Mouse (Mus musculus): Measurements from ENCODE around the gene Cers6. TPM values are rescaled to one million over a fixed set of nuclear protein-coding genes. Genes with fewer than 3 reads are reported as not detected.

Gene Cers6
- total and polyA plus RNA-seq, 2 experiments = 3.9 to 16.0 TPM

DNA sequence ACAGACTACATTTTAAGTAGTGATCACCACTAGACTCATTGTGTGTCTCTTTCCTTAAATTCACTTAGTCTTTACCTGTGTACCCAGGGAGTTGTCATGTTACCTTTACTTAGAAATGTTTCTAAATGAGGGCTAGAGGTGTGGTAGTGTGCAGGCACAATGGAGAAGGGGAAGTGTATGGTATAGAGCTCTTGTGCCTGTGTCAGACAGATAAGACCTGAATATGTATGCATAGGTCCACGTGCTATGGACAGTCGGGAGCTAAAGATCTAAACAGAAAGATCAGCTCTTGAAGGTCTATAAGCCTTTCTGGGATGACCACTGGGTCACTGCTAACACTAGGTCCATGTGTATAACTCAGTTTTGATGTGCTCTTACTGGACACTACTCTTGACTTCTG lies 87.9 kb downstream of the Cers6 start:
- peaks cover 8% of the 10 kb centered on the region for H3K79me2 ChIP-seq (ENCODE audit: control insufficient read depth, insufficient read depth, low read length)
- H3K4me3 ChIP-seq (ENCODE audit: insufficient read depth, low read depth, low read length) = no peak overlapping the region
- H3K27ac ChIP-seq (replicated peaks; ENCODE audit: insufficient read depth, low read depth, low read length) = no peak overlapping the region
- H3K27me3 ChIP-seq (ENCODE audit: control insufficient read depth, insufficient read depth, low read length) = no peaks in the 10 kb centered on the region
- no peaks in the 10 kb centered on the region; the same call in 1 of the 2 replicates for H3K36me3 ChIP-seq (ENCODE audit: control insufficient read depth, insufficient read depth, low read length)
- H3K9ac ChIP-seq (ENCODE audit: low read depth, low read length) = no peak overlapping the region
- TF ChIP-seq CTCF (IDR thresholded peaks at IDR 0.05; ENCODE audit: low read depth, low read length) (no peak), POLR2A (IDR thresholded peaks at IDR 0.05; ENCODE audit: extremely low read depth, insufficient read depth, low read length) (no peak)
- 90% methylated on average over 2 of the region's 2 CpGs for WGBS
- DNase-seq (ENCODE audit: extremely low read depth, low read depth, low spot score) = no peak
- H3K4me1 ChIP-seq (ENCODE audit: control insufficient read depth, insufficient read depth, low read length) = peaks cover 19% of the 10 kb centered on the region

DNA sequence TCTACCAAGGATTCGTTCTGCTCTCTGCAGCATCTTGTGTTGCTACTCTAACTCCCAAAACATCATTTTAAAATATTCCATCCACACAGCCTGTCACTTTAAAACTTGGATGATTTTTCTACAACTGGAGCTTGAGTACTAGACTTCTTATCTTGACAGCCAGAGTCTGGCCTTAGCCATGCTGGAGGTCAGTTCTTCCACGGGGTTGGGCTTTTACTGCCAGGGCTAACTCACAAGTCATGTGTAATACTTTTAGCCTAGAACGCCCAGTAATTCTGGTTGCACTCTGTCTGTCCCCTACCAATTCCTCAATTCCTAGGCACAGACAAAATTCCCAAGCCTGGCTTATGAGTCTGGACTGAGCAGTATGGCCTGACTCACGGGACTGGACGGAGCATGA lies 88.5 kb downstream of the Cers6 start:
- no peak overlapping the region for H3K27ac ChIP-seq (replicated peaks; ENCODE audit: insufficient read depth, low read depth, low read length)
- TF ChIP-seq POLR2A (IDR thresholded peaks at IDR 0.05; ENCODE audit: extremely low read depth, insufficient read depth, low read length) (no peak), CTCF (IDR thresholded peaks at IDR 0.05; ENCODE audit: low read depth, low read length) (no peak)
- no peak overlapping the region for H3K9ac ChIP-seq (ENCODE audit: low read depth, low read length)
- DNase-seq (ENCODE audit: extremely low read depth, low read depth, low spot score) = no peak
- H3K4me1 ChIP-seq (ENCODE audit: control insufficient read depth, insufficient read depth, low read length) = peaks cover 16% of the 10 kb centered on the region
- H3K27me3 ChIP-seq (ENCODE audit: control insufficient read depth, insufficient read depth, low read length) = no peaks in the 10 kb centered on the region
- H3K4me3 ChIP-seq (ENCODE audit: insufficient read depth, low read depth, low read length) = no peak overlapping the region
- H3K79me2 ChIP-seq (ENCODE audit: control insufficient read depth, insufficient read depth, low read length) = peaks cover 8% of the 10 kb centered on the region
- no peaks in the 10 kb centered on the region; the same call in 1 of the 2 replicates for H3K36me3 ChIP-seq (ENCODE audit: control insufficient read depth, insufficient read depth, low read length)
- 77% methylated on average over 5 of the region's 5 CpGs for WGBS

DNA sequence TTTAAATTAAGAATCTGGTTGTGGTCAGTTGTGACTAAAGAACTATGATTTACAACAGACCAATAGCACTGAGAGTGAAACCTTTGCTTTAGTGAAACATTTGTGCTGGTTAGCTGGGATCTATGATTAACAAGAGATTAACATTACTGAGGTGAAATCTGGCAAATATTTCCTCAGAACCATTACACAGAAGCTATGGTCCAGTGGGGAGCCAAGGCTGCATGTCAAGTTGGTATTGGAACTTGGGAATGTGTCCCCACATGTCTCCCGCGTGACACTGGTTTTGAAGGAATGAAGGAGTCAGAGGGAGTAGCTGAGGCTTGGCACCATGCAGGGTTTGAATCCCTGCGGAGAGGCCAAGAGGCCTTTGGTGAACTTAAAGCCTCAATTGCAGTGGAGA lies 90.5 kb downstream of the Cers6 start:
- no peak overlapping the region for H3K4me3 ChIP-seq (ENCODE audit: insufficient read depth, low read depth, low read length)
- WGBS = 100% methylated on average over 3 of the region's 3 CpGs
- no peak overlapping the region for H3K9ac ChIP-seq (ENCODE audit: low read depth, low read length)
- peaks cover 3% of the 10 kb centered on the region; the same call in 1 of the 2 replicates for H3K4me1 ChIP-seq (ENCODE audit: control insufficient read depth, insufficient read depth, low read length)
- no peaks in the 10 kb centered on the region; the same call in 1 of the 2 replicates for H3K36me3 ChIP-seq (ENCODE audit: control insufficient read depth, insufficient read depth, low read length)
- TF ChIP-seq CTCF (IDR thresholded peaks at IDR 0.05; ENCODE audit: low read depth, low read length) = no peak
- no peak for TF ChIP-seq POLR2A (IDR thresholded peaks at IDR 0.05; ENCODE audit: extremely low read depth, insufficient read depth, low read length)
- no peaks in the 10 kb centered on the region for H3K27me3 ChIP-seq (ENCODE audit: control insufficient read depth, insufficient read depth, low read length)
- H3K79me2 ChIP-seq (ENCODE audit: control insufficient read depth, insufficient read depth, low read length) = peaks cover 12% of the 10 kb centered on the region
- no peak for DNase-seq (ENCODE audit: extremely low read depth, low read depth, low spot score)
- H3K27ac ChIP-seq (replicated peaks; ENCODE audit: insufficient read depth, low read depth, low read length) = no peak overlapping the region

DNA sequence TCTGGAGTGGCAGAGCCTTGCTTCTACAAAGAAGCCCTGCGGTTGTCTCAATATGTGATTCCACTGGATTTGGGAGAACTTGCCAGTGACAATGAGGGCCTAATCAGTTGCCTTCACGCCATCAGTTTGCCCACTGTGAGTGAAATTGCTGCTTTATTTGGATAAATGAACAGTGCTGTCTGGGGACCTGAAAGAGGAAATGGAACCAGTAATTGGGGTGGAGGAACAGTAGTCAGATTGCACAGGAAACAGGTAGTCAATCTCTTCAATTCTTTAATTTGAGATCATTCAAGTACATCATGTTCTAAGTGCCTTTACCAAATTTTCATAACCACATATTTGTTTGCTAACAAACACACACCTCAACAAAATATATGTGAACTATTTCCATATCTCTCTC lies 92.4 kb downstream of the Cers6 start:
- H3K9ac ChIP-seq (ENCODE audit: low read depth, low read length) = no peak overlapping the region
- H3K27me3 ChIP-seq (ENCODE audit: control insufficient read depth, insufficient read depth, low read length) = no peaks in the 10 kb centered on the region
- DNase-seq (ENCODE audit: extremely low read depth, low read depth, low spot score) = no peak
- H3K27ac ChIP-seq (replicated peaks; ENCODE audit: insufficient read depth, low read depth, low read length) = no peak overlapping the region
- no peaks in the 10 kb centered on the region; the same call in 1 of the 2 replicates for H3K36me3 ChIP-seq (ENCODE audit: control insufficient read depth, insufficient read depth, low read length)
- no peak overlapping the region for H3K4me3 ChIP-seq (ENCODE audit: insufficient read depth, low read depth, low read length)
- TF ChIP-seq CTCF (IDR thresholded peaks at IDR 0.05; ENCODE audit: low read depth, low read length) = no peak
- no peak for TF ChIP-seq POLR2A (IDR thresholded peaks at IDR 0.05; ENCODE audit: extremely low read depth, insufficient read depth, low read length)
- H3K4me1 ChIP-seq (ENCODE audit: control insufficient read depth, insufficient read depth, low read length) = no peaks in the 10 kb centered on the region
- peaks cover 9% of the 10 kb centered on the region for H3K79me2 ChIP-seq (ENCODE audit: control insufficient read depth, insufficient read depth, low read length)
- 93% methylated on average over 2 of the region's 2 CpGs for WGBS

DNA sequence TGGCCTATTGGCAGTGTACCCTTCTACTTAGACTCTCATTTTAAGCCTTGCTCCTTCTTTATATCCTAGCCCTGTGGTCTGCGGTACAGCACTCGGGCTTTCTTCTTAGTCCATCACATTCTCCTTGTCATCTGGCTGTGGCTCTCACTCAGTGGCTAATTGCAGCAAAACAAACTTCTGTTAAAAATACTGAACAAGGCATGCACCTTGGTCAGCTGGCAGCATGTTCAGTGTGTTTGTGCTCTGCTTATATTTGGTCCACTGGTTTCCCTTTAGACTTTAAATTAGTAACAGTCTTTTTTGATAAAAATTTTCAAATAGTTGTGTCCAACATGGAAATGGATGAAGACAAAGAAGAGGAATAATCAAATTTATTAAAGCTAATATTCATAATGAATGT lies 94.3 kb downstream of the Cers6 start:
- WGBS = 96% methylated on average over 2 of the region's 2 CpGs
- DNase-seq (ENCODE audit: extremely low read depth, low read depth, low spot score) = no peak
- Histone ChIP-seq H3K27ac (replicated peaks; ENCODE audit: insufficient read depth, low read depth, low read length) (no peak overlapping the region), H3K27me3 (ENCODE audit: control insufficient read depth, insufficient read depth, low read length) (no peaks in the 10 kb centered on the region), H3K36me3 (ENCODE audit: control insufficient read depth, insufficient read depth, low read length) (no peaks in the 10 kb centered on the region; the same call in 1 of the 2 replicates), H3K79me2 (ENCODE audit: control insufficient read depth, insufficient read depth, low read length) (peaks cover 14% of the 10 kb centered on the region; the same call in 1 of the 2 replicates), H3K4me3 (ENCODE audit: insufficient read depth, low read depth, low read length) (no peak overlapping the region), H3K4me1 (ENCODE audit: control insufficient read depth, insufficient read depth, low read length) (no peaks in the 10 kb centered on the region), H3K9ac (ENCODE audit: low read depth, low read length) (no peak overlapping the region)
- no peak for TF ChIP-seq POLR2A (IDR thresholded peaks at IDR 0.05; ENCODE audit: extremely low read depth, insufficient read depth, low read length)

DNA sequence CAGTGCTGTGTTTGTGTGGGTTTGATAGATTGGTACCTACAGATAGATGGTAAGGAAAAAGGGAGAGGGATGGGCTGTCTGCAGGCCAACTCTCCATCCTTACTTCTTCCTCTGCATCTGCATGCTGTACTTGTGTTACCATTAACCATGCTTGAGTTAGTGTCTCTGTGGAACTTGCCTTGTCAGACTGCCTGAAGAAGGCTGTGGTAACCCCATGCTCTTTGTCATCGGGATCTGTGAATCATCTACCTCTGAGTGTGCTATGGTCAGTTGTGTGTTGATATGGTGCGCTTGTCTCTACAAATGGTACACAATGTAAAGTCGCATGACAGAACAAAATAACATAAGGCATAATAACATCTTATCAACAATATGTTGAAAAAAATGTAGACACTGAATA lies 94.9 kb downstream of the Cers6 start:
- H3K4me1 ChIP-seq (ENCODE audit: control insufficient read depth, insufficient read depth, low read length) = no peaks in the 10 kb centered on the region
- DNase-seq (ENCODE audit: extremely low read depth, low read depth, low spot score) = no peak
- WGBS = 96% methylated on average over 3 of the region's 3 CpGs
- H3K79me2 ChIP-seq (ENCODE audit: control insufficient read depth, insufficient read depth, low read length) = peaks cover 14% of the 10 kb centered on the region; the same call in 1 of the 2 replicates
- no peak overlapping the region for H3K27ac ChIP-seq (replicated peaks; ENCODE audit: insufficient read depth, low read depth, low read length)
- H3K27me3 ChIP-seq (ENCODE audit: control insufficient read depth, insufficient read depth, low read length) = no peaks in the 10 kb centered on the region
- H3K4me3 ChIP-seq (ENCODE audit: insufficient read depth, low read depth, low read length) = no peak overlapping the region
- H3K9ac ChIP-seq (ENCODE audit: low read depth, low read length) = no peak overlapping the region
- no peaks in the 10 kb centered on the region; the same call in 1 of the 2 replicates for H3K36me3 ChIP-seq (ENCODE audit: control insufficient read depth, insufficient read depth, low read length)
- TF ChIP-seq POLR2A (IDR thresholded peaks at IDR 0.05; ENCODE audit: extremely low read depth, insufficient read depth, low read length) = no peak
- no peak for TF ChIP-seq CTCF (IDR thresholded peaks at IDR 0.05; ENCODE audit: low read depth, low read length)

All from liver, adult 2 months (tissue).